Mouse (Mus musculus): ENCODE data around the gene Abhd6.

GRCm38 (mm10) chr14:8026769-8027531 lies 24.2 kb downstream of the Abhd6 start:
- TF ChIP-seq EP300 (IDR thresholded peaks at IDR 0.05; ENCODE audit: low read depth) (no peak), CTCF (IDR thresholded peaks at IDR 0.05; ENCODE audit: low read depth) (no peak)

Measured in liver, embryonic 14.5 days (tissue).